Mouse (Mus musculus): ENCODE measurements around the gene Efna5.

Efna5 gene

DNA sequence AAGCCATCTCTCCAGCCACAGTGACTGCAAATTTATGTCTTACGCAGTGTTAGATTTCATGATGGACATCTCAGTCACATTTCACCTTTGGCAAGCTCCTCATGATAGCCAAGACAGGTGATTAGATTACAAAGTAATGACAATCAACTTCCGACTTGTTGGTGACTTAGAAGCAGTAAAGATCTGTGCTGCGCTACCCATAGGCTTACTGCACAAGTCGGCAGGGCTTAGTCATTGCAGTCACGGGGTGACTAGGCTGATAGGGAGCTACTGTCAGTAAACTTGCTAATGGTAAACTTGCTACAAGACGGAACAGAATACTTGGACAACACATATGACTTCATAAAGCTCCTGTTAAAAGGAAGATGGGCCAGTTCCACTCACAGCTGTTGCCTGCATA is 136.9 kb downstream of the Efna5 start:
- DNase-seq = no peak

GRCm38 (mm10) chr17:62741702-62742101 is 139.4 kb downstream of the Efna5 start:
- no peak for DNase-seq

DNA sequence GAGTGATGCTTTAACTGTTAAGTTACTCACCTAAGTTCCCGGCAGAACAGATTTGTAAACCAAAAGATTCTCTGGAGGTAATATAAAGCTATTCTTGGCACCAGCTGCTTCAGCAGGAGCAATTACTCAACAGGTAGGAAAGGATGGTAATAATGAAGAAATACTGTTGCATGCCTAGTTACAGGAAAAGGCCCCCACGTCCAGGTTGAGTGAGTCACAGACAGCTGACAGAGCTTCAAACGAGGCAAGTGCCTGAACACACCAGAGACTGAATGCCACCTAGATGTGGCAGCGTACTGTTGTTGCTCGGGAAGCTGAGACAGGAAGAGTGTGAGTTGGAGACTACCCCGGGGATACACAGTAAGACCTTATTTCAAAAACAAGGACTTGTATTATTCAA is 140.1 kb downstream of the Efna5 start:
- DNase-seq = no peak

- DNase-seq = no peak
Measured at GRCm38 (mm10) chr17:62739993-62740392, 141.1 kb downstream of the Efna5 start.

DNA sequence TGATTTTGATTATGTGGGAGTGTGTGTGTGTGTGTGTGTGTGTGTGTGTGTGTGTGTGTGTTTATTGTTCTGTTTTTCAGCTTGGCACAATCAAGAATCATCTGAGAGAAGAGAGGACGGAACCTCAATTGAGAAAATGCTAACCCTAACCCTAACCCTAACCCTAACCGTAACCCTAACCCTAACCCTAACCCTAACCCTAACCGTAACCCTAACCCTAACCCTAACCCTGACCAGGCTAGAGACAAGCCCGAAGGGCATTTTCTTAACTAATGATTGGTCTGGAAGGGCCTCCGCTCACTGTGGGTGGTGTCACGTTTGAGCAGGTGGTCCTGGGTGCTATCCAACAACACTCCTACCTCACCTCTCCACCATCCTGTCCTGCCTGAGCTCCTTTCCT is 143.7 kb downstream of the Efna5 start:
- DNase-seq = no peak

DNA sequence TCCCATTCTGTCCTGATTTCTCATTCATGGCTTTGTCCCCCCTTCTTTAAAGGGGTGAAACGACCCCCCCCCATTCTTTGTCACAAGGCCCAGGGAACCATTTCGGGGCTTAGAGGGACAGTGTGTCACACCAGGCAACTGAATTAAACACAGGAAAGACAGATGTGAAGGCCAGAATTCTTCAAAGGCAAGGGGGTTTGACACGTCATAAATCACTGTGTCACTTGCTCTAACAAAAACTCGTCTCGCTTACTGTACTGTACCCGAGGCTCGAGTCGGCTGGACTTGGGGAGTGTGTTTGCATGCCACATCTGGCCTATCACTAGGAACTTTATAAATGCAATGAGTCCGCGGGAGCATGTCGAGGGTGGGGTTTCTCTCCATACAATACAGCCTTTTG is 145.2 kb downstream of the Efna5 start:
- no peak for DNase-seq

DNA sequence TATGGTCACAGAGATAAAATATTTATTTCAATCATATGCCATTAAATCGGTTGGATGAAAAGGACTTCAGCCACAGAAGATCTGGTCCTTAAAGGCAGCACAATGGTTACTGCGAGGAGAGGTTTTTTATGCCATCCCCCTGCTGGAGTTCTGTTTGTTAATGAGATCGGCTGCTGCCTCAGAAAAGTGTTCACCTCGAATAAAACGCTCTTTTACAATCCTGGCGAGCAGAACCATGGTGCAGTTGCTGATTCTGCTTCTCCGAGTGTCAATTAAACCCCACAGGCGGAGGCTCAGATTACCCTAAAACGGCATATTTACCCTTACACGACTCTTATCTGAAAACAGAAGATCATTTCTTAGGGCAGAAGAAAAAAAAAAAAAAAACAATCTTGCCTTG is 146.2 kb downstream of the Efna5 start:
- DNase-seq = no peak

DNA sequence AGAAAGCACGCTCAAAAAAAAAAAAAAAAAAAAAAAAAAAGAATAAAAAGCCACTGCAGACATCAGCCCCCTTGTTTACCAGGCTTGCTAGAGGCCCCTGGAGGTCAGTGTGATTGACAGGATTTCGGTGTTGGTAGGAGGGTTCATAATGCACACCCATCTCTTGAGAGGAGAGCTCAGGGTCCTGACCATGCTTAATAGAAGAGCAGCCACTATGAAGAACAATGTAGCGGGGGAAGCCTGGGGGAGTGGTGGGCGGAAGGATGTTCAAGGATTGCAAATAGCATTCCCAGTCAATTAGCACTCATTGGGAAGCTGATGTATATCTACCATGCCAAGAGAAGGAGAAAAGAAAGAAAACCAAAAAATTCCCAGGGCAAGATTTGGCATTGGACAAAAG is 147.1 kb downstream of the Efna5 start:
- no peak for DNase-seq

- no peak for DNase-seq
Measured at GRCm38 (mm10) chr17:62729754-62730470, 151.2 kb downstream of the Efna5 start.

GRCm38 (mm10) chr17:62728142-62728917 is 152.8 kb downstream of the Efna5 start:
- DNase-seq = no peak

DNA sequence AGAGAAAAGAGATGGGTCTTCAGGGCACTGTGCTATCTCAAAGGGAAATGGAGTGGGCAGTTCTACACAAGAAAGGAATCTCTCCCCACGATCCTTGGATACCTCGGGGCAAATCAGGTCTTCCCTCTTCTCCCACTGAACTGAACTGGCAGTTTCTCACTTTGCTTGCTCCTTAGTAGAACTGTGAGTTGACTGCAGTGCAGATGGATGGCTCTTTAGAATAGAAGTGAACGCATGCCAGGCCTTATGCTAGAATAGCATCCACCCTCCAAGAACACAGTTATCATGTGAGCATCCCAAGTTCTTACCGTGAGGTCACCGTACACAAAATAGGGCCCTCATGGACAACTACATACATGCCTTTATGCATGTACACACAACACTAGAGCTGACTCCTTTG is 155.0 kb downstream of the Efna5 start:
- DNase-seq = no peak

- no peak for DNase-seq
Measured at GRCm38 (mm10) chr17:62722962-62723361, 158.2 kb downstream of the Efna5 start.

- DNase-seq = no peak
Measured at GRCm38 (mm10) chr17:62721595-62721994, 159.5 kb downstream of the Efna5 start.

GRCm38 (mm10) chr17:62720740-62721450 is 160.2 kb downstream of the Efna5 start:
- DNase-seq = no peak

GRCm38 (mm10) chr17:62717426-62718131 is 163.5 kb downstream of the Efna5 start:
- no peak for DNase-seq

DNA sequence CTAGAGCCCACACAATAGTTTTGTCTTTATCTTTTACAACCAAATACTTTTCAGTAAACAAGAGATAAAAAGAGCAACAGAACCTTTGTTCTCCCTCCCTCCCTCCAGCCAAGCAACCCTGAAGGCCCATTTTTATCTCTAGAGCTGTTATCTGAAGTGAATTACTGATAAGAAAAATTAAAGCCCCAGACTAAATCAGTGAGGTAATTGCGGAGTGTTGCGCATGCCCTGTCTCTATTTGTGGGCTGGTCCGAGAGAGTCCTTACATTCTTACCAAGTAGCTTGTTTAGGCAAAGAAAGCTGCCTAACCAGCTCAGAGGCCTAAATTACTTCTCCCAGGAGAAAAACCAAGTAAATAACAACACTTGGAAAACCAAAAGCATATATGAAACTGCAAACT is 167.7 kb downstream of the Efna5 start:
- no peak for DNase-seq

- no peak for DNase-seq
Measured at GRCm38 (mm10) chr17:62706418-62706817, 174.7 kb downstream of the Efna5 start.

GRCm38 (mm10) chr17:62702020-62702814 is 178.9 kb downstream of the Efna5 start:
- DNase-seq = no peak

GRCm38 (mm10) chr17:62700791-62701602 is 180.1 kb downstream of the Efna5 start:
- DNase-seq = no peak

GRCm38 (mm10) chr17:62694958-62695437 is 186.1 kb downstream of the Efna5 start:
- no peak for DNase-seq

DNA sequence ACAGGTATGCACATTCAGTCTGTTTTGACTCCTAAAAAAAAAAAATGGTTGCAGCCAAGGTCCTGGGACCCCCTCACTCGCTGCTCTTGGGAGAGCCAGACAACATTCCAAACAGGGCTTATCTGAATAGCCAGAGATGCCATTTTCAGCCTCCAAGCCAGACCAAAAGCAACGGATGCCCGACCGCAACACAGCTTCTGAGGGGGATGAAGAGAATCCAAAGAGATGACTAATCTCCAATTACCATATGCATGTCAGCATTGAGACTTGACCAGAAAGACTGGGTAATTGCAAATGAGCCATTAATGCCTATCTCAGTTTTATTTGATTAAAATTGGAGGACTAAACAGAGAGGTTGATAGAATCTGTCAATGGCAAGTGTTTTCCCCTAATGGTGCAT is 188.9 kb downstream of the Efna5 start:
- DNase-seq = no peak

All from cerebellum, adult 9-10 months (tissue).